Mouse (Mus musculus): ENCODE measurements around the gene Olfr1272. TPM values are rescaled to one million over a fixed set of nuclear protein-coding genes. Genes with fewer than 3 reads are reported as not detected.

Gene Olfr1272
- not detected in 2 replicates for polyA plus RNA-seq (2012; rRNA removed)

DNA sequence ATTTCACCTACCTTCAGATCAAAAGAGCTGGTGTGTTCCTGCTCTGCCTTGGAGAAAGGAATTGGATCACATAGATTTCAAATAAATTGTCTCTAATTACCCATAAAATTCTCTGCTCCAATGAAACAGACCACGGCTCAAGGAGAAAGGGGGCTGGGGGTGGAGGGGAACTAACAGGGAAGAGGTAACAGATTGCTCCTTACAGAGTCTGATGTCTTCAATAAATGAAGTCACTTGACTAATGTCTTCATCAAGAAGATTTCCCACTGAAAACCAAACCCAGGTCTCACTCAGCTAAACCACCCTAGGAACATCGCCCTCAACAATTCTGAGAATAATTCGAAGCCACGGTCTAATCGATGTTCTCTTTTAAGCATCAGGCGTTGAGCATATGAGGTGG is at the start of gene Olfr1272:
Olfr1272 (minus strand) TSS at position 101 of the 400 bp plus-strand sequence.

DNA sequence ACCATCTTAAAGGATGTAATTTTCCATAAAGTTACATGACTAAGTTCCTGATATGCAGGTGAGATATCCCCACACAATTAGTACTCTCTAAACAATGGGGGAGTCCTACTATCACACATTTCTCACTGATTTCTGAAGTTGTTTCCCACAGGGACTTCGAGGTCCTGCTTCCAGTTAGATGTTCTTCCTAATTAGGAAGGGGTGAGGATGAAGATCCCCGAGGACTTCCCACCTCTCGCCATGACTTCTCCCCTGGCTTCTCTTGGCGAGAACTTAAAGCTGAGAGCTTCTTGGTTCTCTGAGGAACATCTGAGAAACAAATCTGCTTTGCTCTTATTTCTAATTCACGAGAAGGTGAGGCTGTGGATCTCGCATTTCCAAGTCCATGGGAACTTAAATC is 29.3 kb upstream of the Olfr1272 start, which contains the start of gene Gm13769:
Gm13769 (plus strand) TSS at position 301 of the 400 bp plus-strand sequence.

GRCm38 (mm10) chr2:90270932-90271331 is 21.7 kb downstream of the Olfr1272 start, which contains the start of gene Olfr1271:
Gene Olfr1271 (minus strand): TSS chr2:90271032.

GRCm38 (mm10) chr2:90257492-90257891 is 35.1 kb downstream of the Olfr1272 start, which contains the start of gene Olfr142:
Gene Olfr142 (minus strand): TSS chr2:90257592.

Other genes with a start within 250 kb of the Olfr1272 start
- gene Olfr140, start 229.2 kb downstream of the Olfr1272 start, polyA plus RNA-seq (2012; rRNA removed) = not detected in 2 replicates
- not detected in 2 replicates for gene Olfr1269, start 171.4 kb downstream of the Olfr1272 start, polyA plus RNA-seq (2012; rRNA removed)
- 0.06 TPM in 1 of 2 replicates, not detected in the other for gene Olfr32, start 150.5 kb downstream of the Olfr1272 start, polyA plus RNA-seq (2012; rRNA removed)
- not detected in 2 replicates for gene Olfr1270, start 139.8 kb downstream of the Olfr1272 start, polyA plus RNA-seq (2012; rRNA removed)
- not detected in 2 replicates for gene Olfr1506, start 68.3 kb downstream of the Olfr1272 start, polyA plus RNA-seq (2012; rRNA removed)
- not detected in 2 replicates for gene Olfr142, start 35.2 kb downstream of the Olfr1272 start, polyA plus RNA-seq (2012; rRNA removed)
- not detected in 2 replicates for gene Olfr1271, start 21.8 kb downstream of the Olfr1272 start, polyA plus RNA-seq (2012; rRNA removed)
- gene Gm13769, start 29.4 kb upstream of the Olfr1272 start, polyA plus RNA-seq (2012; rRNA removed) = not detected in 2 replicates
- not detected in 2 replicates for gene Olfr1274-ps, start 105.8 kb upstream of the Olfr1272 start, polyA plus RNA-seq (2012; rRNA removed)

Data from central nervous system, embryonic 14 days (tissue).